Mouse (Mus musculus) midbrain, postnatal 0 days (tissue): Measurements from ENCODE around the gene Mcm3. TPM values are rescaled to one million over a fixed set of nuclear protein-coding genes. Genes with fewer than 3 reads are reported as not detected.

Experiments
- ATAC-seq: fragments of 200-750 bp; cut with Nextera tagmentation; 2 replicates; pipeline ENCODE4 v1.8.0; 2017; ENCODE audit warnings: moderate number of reproducible peaks, mild to moderate bottlenecking, moderate TSS enrichment, moderate library complexity; ENCODE audit not compliant: low FRiP score
- DNase-seq: peaks from one replicate; pipeline ENCODE4 v3.0.0-alpha.2; 2015; ENCODE audit warnings: low spot score
- H3K27ac ChIP-seq: fragments of 300-500 bp; sonication (generic); 2 replicates; pipeline ENCODE4 v1.5.1; 2014; ENCODE audit warnings: low read depth, mild to moderate bottlenecking, low read length, mixed read lengths
- H3K27me3 ChIP-seq: fragments of 300-500 bp; sonication (generic); 2 replicates; pipeline ENCODE4 v1.6.1; 2014; ENCODE audit warnings: low read length, control low read depth, mixed read lengths; ENCODE audit not compliant: insufficient read depth
- H3K36me3 ChIP-seq: fragments of 300-500 bp; sonication (generic); 2 replicates; pipeline ENCODE4 v1.6.1; 2014; ENCODE audit warnings: low read length, control low read depth, mixed read lengths; ENCODE audit not compliant: insufficient read depth
- H3K4me1 ChIP-seq: fragments of 300-500 bp; sonication (generic); 2 replicates; pipeline ENCODE4 v1.6.1; 2014; ENCODE audit warnings: mild to moderate bottlenecking, control low read depth, antibody characterized with exemption, low read length, mixed read lengths; ENCODE audit not compliant: insufficient read depth
- H3K4me2 ChIP-seq: fragments of 300-500 bp; sonication (generic); 2 replicates; pipeline ENCODE4 v1.6.1; 2014; ENCODE audit warnings: low read depth, mild to moderate bottlenecking, low read length, mixed read lengths; ENCODE audit not compliant: poor library complexity, severe bottlenecking
- H3K4me3 ChIP-seq: fragments of 300-500 bp; sonication (generic); 2 replicates; pipeline ENCODE4 v1.5.1; 2014; ENCODE audit warnings: low read depth, mild to moderate bottlenecking, low read length, moderate library complexity
- H3K9ac ChIP-seq: fragments of 300-500 bp; sonication (generic); replicated peaks from 2 replicates; pipeline ENCODE4 v1.6.1; 2014; ENCODE audit warnings: mild to moderate bottlenecking, low read length, moderate library complexity, mixed read lengths; ENCODE audit not compliant: poor library complexity, severe bottlenecking
- H3K9me3 ChIP-seq: fragments of 300-500 bp; sonication (generic); 2 replicates; pipeline ENCODE4 v1.6.1; 2016; ENCODE audit warnings: low read length, control low read depth
- CTCF ChIP-seq: IDR thresholded peaks from 2 replicates; pipeline ENCODE4 v1.5.1; 2016; ENCODE audit warnings: antibody characterized with exemption, mild to moderate bottlenecking
- WGBS: fragments of 180-500 bp; shearing (Covaris S2); extraction: QIAGEN DNeasy Blood & Tissue Kit; methylation state at CpG from one replicate; pipeline ENCODE4 v1.1.7; 2014; 5-methylcytosine and 5-hydroxymethylcytosine counted together
- polyA plus RNA-seq: library from polyadenylated mRNA; unstranded; fragments of >200 nt; fragmentation: Nextera tagmentation; extraction: Ambion mirVana; gene quantifications from 2 replicates; pipeline ENCODE4 v1.2.1, GENCODE M21; 2015
- total RNA-seq: library from RNA; depleted of rRNA; stranded (reverse); fragments of >200 nt; gene quantifications from 2 replicates; pipeline ENCODE4 v1.2.3, GENCODE M21; 2014

Gene Mcm3
- total and polyA plus RNA-seq, 2 experiments from 2014 or later: 6.3 to 10.1 TPM

DNA sequence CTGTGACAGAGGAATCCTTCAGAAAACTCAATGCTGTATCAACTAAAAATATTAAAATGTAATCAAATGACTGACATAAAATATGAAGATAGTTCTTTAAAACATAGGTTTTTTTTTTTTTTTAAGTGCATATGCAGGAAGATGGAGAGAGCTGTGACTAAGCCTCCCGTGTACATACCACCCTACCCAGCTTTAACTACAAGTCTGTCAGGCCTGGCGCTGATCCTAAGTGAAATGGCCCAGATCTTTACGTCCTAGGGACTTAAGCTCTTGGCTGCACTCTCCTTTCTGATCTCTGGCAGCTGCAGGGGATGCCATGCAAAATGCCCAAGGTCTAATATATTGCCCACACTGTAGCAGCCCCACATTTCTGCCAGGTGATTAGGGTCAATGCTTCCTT lies 40.7 kb upstream of the Mcm3 start:
- no peak for TF ChIP-seq CTCF
- H3K4me2 ChIP-seq: no peak overlapping the region
- no peaks in the 10 kb centered on the region for H3K36me3 ChIP-seq
- H3K9ac ChIP-seq: no peak overlapping the region
- H3K9me3 ChIP-seq: no peaks in the 10 kb centered on the region
- H3K27ac ChIP-seq: no peak overlapping the region
- H3K4me3 ChIP-seq: no peak overlapping the region
- ATAC-seq: no peak
- no peak for DNase-seq
- WGBS: 73% methylated on average over 3 of the region's 3 CpGs
- no peaks in the 10 kb centered on the region for H3K4me1 ChIP-seq
- H3K27me3 ChIP-seq: no peaks in the 10 kb centered on the region

GRCm38 (mm10) chr1:20856924-20857902 lies 37.1 kb upstream of the Mcm3 start:
- Histone ChIP-seq H3K4me1 (no peaks in the 10 kb centered on the region), H3K4me3 (no peak overlapping the region), H3K9ac (no peak overlapping the region), H3K27ac (no peak overlapping the region), H3K27me3 (no peaks in the 10 kb centered on the region), H3K4me2 (no peak overlapping the region), H3K36me3 (no peaks in the 10 kb centered on the region), H3K9me3 (no peaks in the 10 kb centered on the region)
- no peak for ATAC-seq
- no peak for DNase-seq
- 79% methylated on average over 7 of the region's 7 CpGs for WGBS
- TF ChIP-seq CTCF: no peak

DNA sequence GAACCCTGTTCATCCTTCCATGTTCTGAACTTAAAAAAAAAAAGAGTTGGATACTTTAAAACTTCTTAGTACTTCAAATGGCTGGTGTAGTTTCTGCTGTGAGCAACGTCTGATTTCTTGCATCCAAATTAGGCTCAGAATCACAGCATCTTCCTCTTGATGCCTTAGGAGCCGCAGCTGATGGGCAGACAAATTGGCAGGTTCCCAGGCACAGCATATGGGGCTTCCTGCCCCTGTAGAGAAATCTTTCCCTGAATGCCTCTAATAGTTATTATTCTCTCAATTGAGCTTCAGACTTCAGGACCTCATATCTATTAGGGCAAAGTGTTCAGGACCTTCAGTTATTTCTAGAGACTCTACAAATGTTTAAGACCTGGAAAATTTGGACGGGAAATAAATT lies 19.8 kb upstream of the Mcm3 start:
- Histone ChIP-seq H3K27ac (no peak overlapping the region), H3K9me3 (no peaks in the 10 kb centered on the region), H3K4me3 (no peak overlapping the region), H3K36me3 (no peaks in the 10 kb centered on the region), H3K4me2 (no peak overlapping the region), H3K9ac (no peak overlapping the region), H3K27me3 (no peaks in the 10 kb centered on the region), H3K4me1 (no peaks in the 10 kb centered on the region)
- TF ChIP-seq CTCF: no peak
- ATAC-seq (no peak), DNase-seq (peak; percentile 69)
- WGBS: 64% methylated on average over 3 of the region's 3 CpGs

DNA sequence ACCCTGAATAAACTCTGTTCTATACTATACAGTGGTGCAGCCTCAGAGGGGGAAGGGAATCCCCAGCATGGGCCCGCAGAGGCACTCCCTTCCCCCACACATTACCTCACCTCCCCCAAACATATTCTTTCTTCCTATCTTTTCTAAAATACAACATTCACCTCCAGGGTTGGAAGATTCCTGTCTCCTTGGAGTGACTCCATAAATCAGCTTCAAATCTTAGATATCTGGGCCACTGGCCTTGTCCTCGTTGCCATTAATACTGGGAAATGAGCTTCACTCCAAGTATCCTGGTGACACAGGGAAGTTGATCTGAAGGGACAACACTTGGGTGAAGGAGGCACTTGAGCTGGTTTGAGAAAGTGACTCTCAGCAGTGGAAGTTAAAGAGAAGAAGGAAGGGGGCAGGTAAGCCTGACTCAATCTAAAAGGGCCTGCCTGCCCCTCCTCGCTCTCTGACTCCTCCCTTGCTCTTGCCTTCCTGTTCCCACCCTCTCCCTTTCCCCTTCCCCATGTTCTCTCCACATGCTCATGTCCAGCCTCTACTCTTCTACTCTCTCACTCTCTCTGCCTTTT lies 16.5 kb upstream of the Mcm3 start:
- DNase-seq (no peak), ATAC-seq (no peak)
- Histone ChIP-seq H3K36me3 (no peaks in the 10 kb centered on the region), H3K27me3 (no peaks in the 10 kb centered on the region), H3K4me1 (no peaks in the 10 kb centered on the region), H3K9ac (no peak overlapping the region), H3K4me2 (no peak overlapping the region), H3K9me3 (no peaks in the 10 kb centered on the region), H3K27ac (no peak overlapping the region), H3K4me3 (no peak overlapping the region)
- 89% methylated on average over 3 of the region's 3 CpGs for WGBS
- no peak for TF ChIP-seq CTCF

GRCm38 (mm10) chr1:20833141-20833511 lies 13.0 kb upstream of the Mcm3 start:
- Histone ChIP-seq H3K9me3 (no peaks in the 10 kb centered on the region), H3K4me1 (no peaks in the 10 kb centered on the region), H3K27ac (no peak overlapping the region), H3K4me2 (no peak overlapping the region), H3K4me3 (no peak overlapping the region), H3K9ac (no peak overlapping the region), H3K36me3 (no peaks in the 10 kb centered on the region), H3K27me3 (no peaks in the 10 kb centered on the region)
- ATAC-seq (no peak), DNase-seq (no peak)
- WGBS: 91% methylated on average over 3 of the region's 4 CpGs
- no peak for TF ChIP-seq CTCF

DNA sequence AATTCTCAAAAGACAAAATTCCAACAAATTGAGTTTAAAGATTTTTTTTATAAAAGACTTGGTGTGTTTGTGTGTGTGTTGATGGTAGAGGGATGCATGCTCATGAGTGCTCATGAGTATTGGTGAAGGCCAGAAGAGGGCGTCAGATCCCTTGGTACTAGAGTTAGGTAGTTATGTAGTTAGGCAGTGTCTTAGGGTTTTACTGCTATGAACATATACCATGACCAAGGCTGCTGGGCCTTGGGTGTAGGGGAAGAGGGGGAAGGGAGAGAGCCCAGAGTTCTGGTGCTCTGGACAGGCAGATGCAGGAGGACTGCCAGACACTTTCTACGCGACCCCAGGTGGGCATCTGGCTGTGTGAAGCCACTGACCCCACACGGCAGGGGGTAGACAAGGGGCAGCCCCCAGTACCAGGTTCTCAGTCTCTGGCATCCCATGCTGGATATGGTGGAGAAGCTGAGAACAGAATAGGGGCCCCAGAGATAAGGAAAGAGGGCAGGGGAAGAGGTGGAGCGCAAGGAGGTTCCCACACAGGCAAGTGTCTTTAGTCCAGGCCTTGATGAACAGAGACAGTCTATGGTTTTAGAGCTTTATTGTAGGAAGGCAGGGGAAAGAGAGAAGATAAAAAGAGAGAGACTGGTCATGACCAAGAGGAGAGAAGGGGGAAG lies 12.5 kb upstream of the Mcm3 start:
- Histone ChIP-seq H3K4me1 (no peaks in the 10 kb centered on the region), H3K9me3 (no peaks in the 10 kb centered on the region), H3K27ac (no peak overlapping the region), H3K27me3 (no peaks in the 10 kb centered on the region), H3K4me2 (no peak overlapping the region), H3K9ac (no peak overlapping the region), H3K36me3 (no peaks in the 10 kb centered on the region), H3K4me3 (no peak overlapping the region)
- ATAC-seq: no peak
- WGBS: 76% methylated on average over 5 of the region's 5 CpGs
- no peak for TF ChIP-seq CTCF
- DNase-seq: peak; percentile 2
